Mouse (Mus musculus) kidney, postnatal 0 days (tissue): ENCODE measurements around the gene Iba57. TPM values are rescaled to one million over a fixed set of nuclear protein-coding genes. Genes with fewer than 3 reads are reported as not detected.

Source experiments
- ATAC-seq: fragments of 200-750 bp; cut with Nextera tagmentation; replicated peaks from 2 replicates; pipeline ENCODE4 v1.8.0; 2017; ENCODE audit warnings: low read depth, moderate number of reproducible peaks, moderate TSS enrichment, moderate library complexity; ENCODE audit not compliant: low FRiP score
- DNase-seq: peaks from one replicate; pipeline ENCODE4 v3.0.0-alpha.2; 2016; ENCODE audit warnings: low spot score
- H3K27ac ChIP-seq: fragments of 300-500 bp; sonication (generic); 2 replicates; pipeline ENCODE4 v1.5.1; 2014; ENCODE audit warnings: mild to moderate bottlenecking
- H3K27me3 ChIP-seq: fragments of 300-500 bp; sonication (generic); 2 replicates; pipeline ENCODE4 v1.6.1; 2014; ENCODE audit warnings: low read length, mixed read lengths; ENCODE audit not compliant: insufficient read depth
- H3K36me3 ChIP-seq: fragments of 300-500 bp; sonication (generic); 2 replicates; pipeline ENCODE4 v1.6.1; 2014; ENCODE audit warnings: low read length, mixed read lengths; ENCODE audit not compliant: insufficient read depth
- H3K4me1 ChIP-seq: fragments of 300-500 bp; sonication (generic); replicated peaks from 2 replicates; pipeline ENCODE4 v1.6.1; 2014; ENCODE audit warnings: antibody characterized with exemption, low read length, mixed read lengths; ENCODE audit not compliant: insufficient read depth
- H3K4me2 ChIP-seq: fragments of 300-500 bp; sonication (generic); 2 replicates; pipeline ENCODE4 v1.6.1; 2014; ENCODE audit warnings: mild to moderate bottlenecking, low read length, moderate library complexity, mixed read lengths
- H3K4me3 ChIP-seq: fragments of 300-500 bp; sonication (generic); replicated peaks from 2 replicates; pipeline ENCODE4 v1.5.1; 2014; ENCODE audit warnings: low read depth, low read length
- H3K9ac ChIP-seq: fragments of 300-500 bp; sonication (generic); 2 replicates; pipeline ENCODE4 v1.6.1; 2014; ENCODE audit warnings: low read depth, low read length
- H3K9me3 ChIP-seq: fragments of 300-500 bp; sonication (generic); replicated peaks from 2 replicates; pipeline ENCODE4 v1.6.1; 2016; ENCODE audit warnings: low read length, inconsistent platforms, mixed read lengths
- CTCF ChIP-seq: IDR thresholded peaks from 2 replicates; pipeline ENCODE4 v1.5.1; 2016; ENCODE audit warnings: antibody characterized with exemption, low read depth, mild to moderate bottlenecking, moderate library complexity
- WGBS: fragments of 180-500 bp; shearing (Covaris S2); extraction: QIAGEN DNeasy Blood & Tissue Kit; methylation state at CpG from one replicate; pipeline ENCODE4 v1.1.7; 2014; 5-methylcytosine and 5-hydroxymethylcytosine counted together
- polyA plus RNA-seq: library from polyadenylated mRNA; unstranded; fragments of >200 nt; fragmentation: Nextera tagmentation; extraction: Ambion mirVana; gene quantifications from 2 replicates; pipeline ENCODE4 v1.2.1, GENCODE M21; 2015

Gene Iba57
- polyA plus RNA-seq, 1 experiment from 2014 or later = 6.9 TPM

- peak within 1 kb of the TSS; percentile 91 for H3K27ac ChIP-seq
- no peaks in the 10 kb centered on the region for H3K27me3 ChIP-seq
- 4% methylated on average over 16 of the region's 16 CpGs for WGBS
- DNase-seq (no peak), ATAC-seq (no peak)
- H3K4me1 ChIP-seq = no peaks in the 10 kb centered on the region; the same call in 1 of the 2 replicates
- peak within 1 kb of the TSS; percentile 54 for H3K4me3 ChIP-seq
- peak within 1 kb of the TSS; percentile 65 for H3K9ac ChIP-seq
- TF ChIP-seq CTCF = no peak
- H3K4me2 ChIP-seq = peak within 1 kb of the TSS; percentile 67
- H3K9me3 ChIP-seq = no peaks in the 10 kb centered on the region
- no peaks in the 10 kb centered on the region for H3K36me3 ChIP-seq
Observed at GRCm38 (mm10) chr11:59192059-59192386, 28.5 kb upstream of the Iba57 start, which contains the start of gene Guk1. TSS of gene Guk1 (minus strand) at chr11:59192212.

- peak overlapping the region; percentile 65 for H3K9ac ChIP-seq
- H3K27me3 ChIP-seq = no peaks in the 10 kb centered on the region
- H3K36me3 ChIP-seq = no peaks in the 10 kb centered on the region
- no peaks in the 10 kb centered on the region; the same call in 1 of the 2 replicates for H3K4me1 ChIP-seq
- TF ChIP-seq CTCF = no peak
- H3K4me3 ChIP-seq = peak overlapping the region; percentile 54
- ATAC-seq (peak; percentile 92), DNase-seq (peak; percentile 96)
- H3K27ac ChIP-seq = peak overlapping the region; percentile 91
- H3K9me3 ChIP-seq = no peaks in the 10 kb centered on the region
- WGBS = under 1% methylated on average over 56 of the region's 59 CpGs
- H3K4me2 ChIP-seq = peak overlapping the region; percentile 67
Observed at GRCm38 (mm10) chr11:59191231-59192058, 27.9 kb upstream of the Iba57 start.

DNA sequence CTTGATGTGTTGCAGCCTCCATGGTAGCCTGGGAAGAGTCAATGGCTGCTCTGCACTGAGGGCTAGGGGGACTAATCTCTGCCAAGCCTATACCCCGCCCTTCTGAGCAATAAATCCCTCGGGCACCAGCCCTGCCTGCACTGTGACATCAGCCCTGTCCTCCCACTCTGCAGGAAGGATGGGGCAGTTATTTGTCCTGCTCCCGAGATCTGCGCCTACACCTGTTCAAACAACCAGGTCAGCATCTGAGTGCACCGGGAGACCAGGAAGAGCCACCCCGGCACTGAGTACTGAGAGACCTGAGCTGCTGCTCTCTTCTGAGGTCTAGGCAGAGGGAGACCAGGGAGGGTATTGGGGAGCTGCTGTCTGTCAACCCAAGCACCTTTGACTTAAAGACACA, 24.2 kb upstream of the Iba57 start:
- peaks cover 20% of the 10 kb centered on the region for H3K36me3 ChIP-seq
- H3K4me2 ChIP-seq = no peak overlapping the region
- WGBS = 41% methylated on average over 6 of the region's 6 CpGs
- DNase-seq (no peak), ATAC-seq (no peak)
- H3K9ac ChIP-seq = no peak overlapping the region
- H3K27me3 ChIP-seq = no peaks in the 10 kb centered on the region
- H3K4me3 ChIP-seq = no peak overlapping the region
- no peak overlapping the region for H3K27ac ChIP-seq
- no peaks in the 10 kb centered on the region for H3K9me3 ChIP-seq
- peaks cover 7% of the 10 kb centered on the region; the same call in 1 of the 2 replicates for H3K4me1 ChIP-seq
- TF ChIP-seq CTCF = no peak

- H3K36me3 ChIP-seq = peaks cover 20% of the 10 kb centered on the region
Observed at GRCm38 (mm10) chr11:59185490-59185889, 22.0 kb upstream of the Iba57 start.

GRCm38 (mm10) chr11:59183821-59184220, 20.3 kb upstream of the Iba57 start:
- DNase-seq (peak; percentile 86), ATAC-seq (no peak)
- no peak overlapping the region for H3K4me3 ChIP-seq
- no peak overlapping the region for H3K4me2 ChIP-seq
- peak; percentile 85 for TF ChIP-seq CTCF
- peaks cover 20% of the 10 kb centered on the region for H3K36me3 ChIP-seq
- H3K27ac ChIP-seq = no peak overlapping the region
- no peaks in the 10 kb centered on the region for H3K9me3 ChIP-seq
- H3K9ac ChIP-seq = no peak overlapping the region
- peaks cover 8% of the 10 kb centered on the region for H3K27me3 ChIP-seq
- peaks cover 7% of the 10 kb centered on the region; the same call in 1 of the 2 replicates for H3K4me1 ChIP-seq
- WGBS = 34% methylated on average over 3 of the region's 3 CpGs

More at GRCm38 (mm10) chr11:59185490-59185889, 22.0 kb upstream of the Iba57 start:
- ATAC-seq = no peak
- no peaks in the 10 kb centered on the region for H3K9me3 ChIP-seq
- TF ChIP-seq CTCF = no peak
- peaks cover 7% of the 10 kb centered on the region; the same call in 1 of the 2 replicates for H3K4me1 ChIP-seq
- no peak overlapping the region for H3K4me3 ChIP-seq
- no peak overlapping the region for H3K4me2 ChIP-seq
- 84% methylated on average over 5 of the region's 5 CpGs for WGBS
- no peak overlapping the region for H3K9ac ChIP-seq
- no peak overlapping the region for H3K27ac ChIP-seq
- no peaks in the 10 kb centered on the region for H3K27me3 ChIP-seq
- no peak for DNase-seq

DNA sequence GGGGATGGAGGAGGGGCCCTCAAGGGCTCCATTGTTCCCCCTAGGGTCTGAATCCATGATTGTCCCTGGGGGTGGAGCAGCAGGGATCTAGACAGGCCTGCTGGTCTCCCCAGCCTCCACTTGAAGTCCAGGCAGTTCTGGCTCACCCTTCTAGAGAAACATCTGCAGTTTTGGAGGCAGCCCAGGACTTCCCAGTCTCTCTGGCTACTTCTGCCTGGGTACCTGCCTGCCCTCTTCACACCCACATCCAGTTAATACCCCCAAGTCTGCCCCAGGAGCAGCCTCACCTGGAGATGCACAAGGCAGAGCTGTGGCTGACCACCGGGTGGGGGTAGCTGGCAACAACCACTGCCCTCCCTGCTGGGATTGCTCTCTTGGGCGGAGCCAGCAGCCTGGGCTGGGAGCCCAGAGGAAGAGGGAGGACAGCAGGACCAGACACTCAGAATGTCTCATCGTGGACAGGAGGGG, 19.4 kb upstream of the Iba57 start, which contains the start of gene Gjc2:
Gene Gjc2, minus strand, starts transcription at position 350 of the 468 bp plus-strand sequence.
- 57% methylated on average over 2 of the region's 3 CpGs for WGBS
- H3K27me3 ChIP-seq = peaks cover 17% of the 10 kb centered on the region
- H3K4me2 ChIP-seq = 0 out of 2 replicates have a peak within 1 kb of the TSS, but pooled peaks have one; percentile 4
- DNase-seq = peak; percentile 39
- peaks cover 20% of the 10 kb centered on the region for H3K36me3 ChIP-seq
- H3K9ac ChIP-seq = no peak within 1 kb of the TSS
- no peaks in the 10 kb centered on the region for H3K9me3 ChIP-seq
- TF ChIP-seq CTCF = no peak
- H3K27ac ChIP-seq = 0 out of 2 replicates have a peak within 1 kb of the TSS, but pooled peaks have one; percentile 36
- no peak within 1 kb of the TSS for H3K4me3 ChIP-seq
- H3K4me1 ChIP-seq = peaks cover 7% of the 10 kb centered on the region; the same call in 1 of the 2 replicates
- no peak for ATAC-seq
